24 mouse cellular contexts compared by ENCODE assay signal in genomic region chr3:69175229-69175628, GRCm38 (mm10). TPM values are rescaled to one million over a fixed set of nuclear protein-coding genes. Genes with fewer than 3 reads are reported as not detected.
DNase-seq lines count a peak whose midpoint lies in the region; ATAC-seq lines count a peak whose summit lies in the region.
"Had no signal": no experiment of that assay in that cellular context is flagged by ENCODE, and none has a peak within 500 bp of the region (broad histone marks: within the 10 kb centered on the region; RNA-seq: fewer than 3 reads in every experiment).

No protein-coding gene starts in this region.

- peaks cover 8% of the 10 kb centered on the region for H3K4me1 ChIP-seq in midbrain, embryonic 15.5 days

- no peak overlapping the region for H3K27ac ChIP-seq in midbrain, embryonic 15.5 days
- H3K27ac ChIP-seq: macrophage had no signal

- peak; percentile 13 for DNase-seq in cerebellum, adult 11 months
- DNase-seq in cerebellum, adult 8-10 months, result no peak
- peak; percentile 18 to 23 for DNase-seq in heart, postnatal 10 days
- no peak for DNase-seq in heart, adult 8-10 months (ENCODE audit: low spot score)
- peak; percentile 19 for DNase-seq in brain, adult 2 months (ENCODE audit: low read depth, low spot score)
- peak; percentile 32 to 38 for DNase-seq in cerebellum, postnatal 36 days
- DNase-seq in urinary bladder, postnatal 10 days (ENCODE audit: low spot score), result no peak
- DNase-seq: adrenal gland, adult 2 months; gastrocnemius, postnatal 14 days; liver; liver, postnatal 0 days; midbrain, embryonic 14.5 days; spleen, adult 18-20 months; thymus, adult 18-20 months had no signal

- no peak for ATAC-seq in midbrain, embryonic 15.5 days (replicated peaks)
- ATAC-seq: CD4-positive, CD25-positive, alpha-beta regulatory T cell, adult 4 months; liver, postnatal 0 days had no signal

- no peaks in the 10 kb centered on the region for H3K9me3 ChIP-seq in midbrain, embryonic 15.5 days
- H3K9me3 ChIP-seq: G1E had no signal

- intact Hi-C loops in heart, postnatal 10 days (cut with DNase I), result no loop called here

- H3K9ac ChIP-seq in midbrain, embryonic 15.5 days, result no peak overlapping the region
- H3K9ac ChIP-seq: liver, postnatal 0 days had no signal

- no peak overlapping the region for H3K4me2 ChIP-seq in midbrain, embryonic 15.5 days

- H3K27me3 ChIP-seq in midbrain, embryonic 15.5 days (replicated peaks), result no peaks in the 10 kb centered on the region

- no peak overlapping the region for H3K4me3 ChIP-seq in midbrain, embryonic 15.5 days

- no peaks in the 10 kb centered on the region for H3K36me3 ChIP-seq in midbrain, embryonic 15.5 days (replicated peaks)
- H3K36me3 ChIP-seq: G1E had no signal

- WGBS in midbrain, embryonic 15.5 days, result 18% methylated on average over 1 of the region's 1 CpGs

RNA-seq across cellular contexts. Expression of gene Arl14, which starts 47.0 kb away (rescaled TPM):
- total RNA-seq in heart, postnatal 10 days (2021), result not detected
- not detected for total RNA-seq in heart, adult 8-10 months (2022)
- polyA plus RNA-seq in midbrain, embryonic 15.5 days (2015; fragmentation: Nextera tagmentation; extraction: Ambion mirVana), result not detected in 2 replicates
- total RNA-seq: adrenal gland, adult 2 months; G1E; gastrocnemius, postnatal 14 days; hematopoietic stem cell, adult 5-6 weeks; layer of hippocampus, adult 18-20 months; left cerebral cortex, postnatal 36 days; neutrophil, adult 5-6 weeks had no signal
- polyA plus RNA-seq: adrenal gland, adult 2 months; CD4-positive, CD25-positive, alpha-beta regulatory T cell, adult 4 months; frontal cortex, adult 2 months; G1E; kidney, embryonic 14.5 days; liver, postnatal 0 days; macrophage; midbrain, embryonic 14.5 days had no signal

RNA-seq across cellular contexts. Expression of gene Kpna4, which starts 48.3 kb away (rescaled TPM):
- total RNA-seq in heart, postnatal 10 days (2021), result 10 to 100 TPM; 57.1 to 75.4 TPM
- total RNA-seq in heart, adult 8-10 months (2022), result 10 to 100 TPM; 85.3 to 94.0 (median 91.3) TPM
- 33.0 and 34.9 TPM in 2 replicates for polyA plus RNA-seq in midbrain, embryonic 15.5 days (2015; fragmentation: Nextera tagmentation; extraction: Ambion mirVana)

Comparison
In these comparisons a context has a peak if more than half of its experiments do, and no peak if none do; other contexts are left out.
1. DNase-seq: peak in cerebellum, adult 11 months (single experiment), heart, postnatal 10 days (2 of 2), brain, adult 2 months (single experiment) and cerebellum, postnatal 36 days (2 of 2); none in cerebellum, adult 8-10 months (single experiment), heart, adult 8-10 months (single experiment) and urinary bladder, postnatal 10 days (single experiment).